Mouse (Mus musculus) hindbrain, embryonic 10.5 days (tissue): ENCODE results near the gene Ift43. TPM values are rescaled to one million over a fixed set of nuclear protein-coding genes. Genes with fewer than 3 reads are reported as not detected.

Experiments used
- DNase-seq: peaks from one replicate; pipeline ENCODE4 v3.0.0-alpha.2; 2017; ENCODE audit warnings: low spot score
- H3K27ac ChIP-seq: fragments of 300-500 bp; sonication (generic); 2 replicates; pipeline ENCODE4 v1.5.1; 2016; ENCODE audit warnings: mild to moderate bottlenecking, moderate library complexity
- H3K27me3 ChIP-seq: fragments of 300-500 bp; sonication (generic); 2 replicates; pipeline ENCODE4 v1.6.1; 2016; ENCODE audit warnings: mild to moderate bottlenecking; ENCODE audit not compliant: poor library complexity, insufficient read depth, severe bottlenecking
- H3K36me3 ChIP-seq: fragments of 300-500 bp; sonication (generic); 2 replicates; pipeline ENCODE4 v1.6.1; 2016; ENCODE audit warnings: mild to moderate bottlenecking, moderate library complexity
- H3K4me1 ChIP-seq: fragments of 300-500 bp; sonication (generic); replicated peaks from 2 replicates; pipeline ENCODE4 v1.6.1; 2016; ENCODE audit warnings: mild to moderate bottlenecking
- H3K4me3 ChIP-seq: fragments of 300-500 bp; sonication (generic); 2 replicates; pipeline ENCODE4 v1.5.1; 2016; ENCODE audit warnings: mild to moderate bottlenecking, moderate library complexity
- H3K9me3 ChIP-seq: fragments of 300-500 bp; sonication (generic); 2 replicates; pipeline ENCODE4 v1.6.1; 2016; ENCODE audit warnings: mild to moderate bottlenecking, moderate library complexity
- WGBS: fragments of 180-500 bp; shearing (Covaris S2); methylation state at CpG from one replicate; pipeline ENCODE4 v1.1.7; 2016; 5-methylcytosine and 5-hydroxymethylcytosine counted together
- polyA plus RNA-seq: library from polyadenylated mRNA; unstranded; fragments of >200 nt; fragmentation: Nextera tagmentation; extraction: Ambion mirVana; gene quantifications from 2 replicates; pipeline ENCODE4 v1.2.1, GENCODE M21; 2016

Ift43 gene
- polyA plus RNA-seq, 1 experiment from 2014 or later, result 94.1 TPM

DNA sequence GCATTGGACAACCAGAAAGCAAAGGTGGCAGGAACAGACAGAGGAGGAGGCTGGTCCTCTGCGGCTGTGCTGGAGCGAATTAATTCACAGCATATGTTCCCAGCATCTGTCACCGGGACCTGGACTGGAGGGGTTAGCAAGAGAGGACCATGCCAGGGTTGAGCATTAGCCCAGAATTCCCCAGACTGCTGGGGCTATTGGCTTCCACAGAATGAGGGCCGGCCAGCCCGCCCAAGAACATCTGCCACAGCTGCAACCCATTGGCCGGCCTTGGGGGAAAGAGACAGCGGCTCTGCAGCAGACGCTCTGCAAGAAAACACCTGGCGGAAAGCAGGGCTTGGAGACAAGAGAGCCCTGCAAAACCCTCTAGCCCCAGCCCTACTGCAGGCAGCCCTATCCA, 84.7 kb downstream of the Ift43 start:
- Histone ChIP-seq H3K27me3 (peaks cover 9% of the 10 kb centered on the region; the same call in 1 of the 2 replicates), H3K36me3 (no peaks in the 10 kb centered on the region), H3K4me1 (peaks cover 68% of the 10 kb centered on the region), H3K27ac (peak overlapping the region; percentile 60), H3K9me3 (no peaks in the 10 kb centered on the region), H3K4me3 (no peak overlapping the region)
- WGBS, result 42% methylated on average over 9 of the region's 9 CpGs
- peak; percentile 55 for DNase-seq

DNA sequence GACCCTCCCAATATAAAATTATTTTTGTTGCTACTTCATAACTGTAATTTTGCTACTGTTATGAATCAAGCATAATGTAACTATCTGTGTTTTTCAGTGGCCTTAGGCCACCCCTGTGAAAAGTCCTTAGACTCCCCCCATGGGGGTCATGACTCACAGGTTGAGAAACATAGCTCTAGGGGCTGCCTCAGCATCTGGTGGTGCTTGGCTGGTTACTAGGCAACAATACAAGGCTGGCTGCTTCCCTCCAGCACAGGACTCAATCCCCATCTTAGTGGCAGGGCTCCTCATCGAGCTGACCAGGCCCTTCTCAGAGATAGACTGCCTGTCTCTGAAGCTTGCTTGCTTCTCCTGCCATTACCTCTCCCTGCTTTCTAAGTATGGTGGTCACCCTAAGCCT, 86.4 kb downstream of the Ift43 start:
- Histone ChIP-seq H3K4me3 (no peak overlapping the region), H3K36me3 (no peaks in the 10 kb centered on the region), H3K27me3 (peaks cover 12% of the 10 kb centered on the region; the same call in 1 of the 2 replicates), H3K27ac (no peak overlapping the region; the same call in 1 of the 2 replicates), H3K9me3 (no peaks in the 10 kb centered on the region), H3K4me1 (peaks cover 66% of the 10 kb centered on the region)
- WGBS, result 27% methylated on average over 1 of the region's 1 CpGs
- DNase-seq, result peak; percentile 36

DNA sequence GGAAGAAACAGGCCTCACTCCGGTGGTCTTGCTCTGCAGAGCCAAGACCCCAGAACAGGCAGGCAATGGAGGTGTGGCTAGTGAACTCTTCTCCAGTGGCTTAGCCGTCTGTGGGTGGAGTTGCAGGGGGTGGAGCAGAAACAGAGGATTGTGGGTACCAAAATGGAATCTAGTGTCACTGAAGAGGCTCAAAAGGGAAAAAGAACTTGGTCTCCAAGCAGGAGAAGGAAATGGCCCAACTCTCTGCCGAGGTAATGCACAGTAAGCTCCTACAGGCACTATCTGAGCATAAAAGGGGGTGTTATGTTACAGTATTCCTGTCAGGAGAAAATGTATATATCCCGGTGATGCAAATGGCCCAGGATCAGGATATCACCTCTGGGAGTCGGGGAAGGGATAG, 86.9 kb downstream of the Ift43 start:
- no peak overlapping the region for H3K4me3 ChIP-seq
- peaks cover 63% of the 10 kb centered on the region for H3K4me1 ChIP-seq
- WGBS, result 75% methylated on average over 5 of the region's 5 CpGs
- no peak overlapping the region; the same call in 1 of the 2 replicates for H3K27ac ChIP-seq
- no peak for DNase-seq
- peaks cover 15% of the 10 kb centered on the region; the same call in 1 of the 2 replicates for H3K27me3 ChIP-seq
- no peaks in the 10 kb centered on the region for H3K9me3 ChIP-seq
- no peaks in the 10 kb centered on the region for H3K36me3 ChIP-seq

DNA sequence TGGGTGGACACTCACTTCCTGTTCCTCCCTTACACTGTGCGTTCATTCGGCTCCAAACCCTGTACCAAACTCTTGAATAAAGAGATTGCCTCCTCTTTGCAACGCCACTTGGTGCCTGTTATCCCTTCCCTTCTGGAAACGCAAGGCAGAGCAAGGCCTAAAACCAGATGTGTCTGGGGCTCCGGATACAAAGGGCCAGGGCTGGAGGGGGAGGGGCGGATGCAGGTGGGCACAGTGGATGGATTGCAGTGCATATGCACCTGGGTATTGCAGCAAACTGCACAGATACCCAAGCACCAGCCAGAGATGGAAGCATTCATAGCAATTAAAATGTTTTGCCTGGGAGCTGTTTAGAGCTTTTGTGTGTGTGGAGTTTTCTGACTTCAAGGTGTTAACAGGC, 91.0 kb downstream of the Ift43 start:
- Histone ChIP-seq H3K4me1 (peaks cover 55% of the 10 kb centered on the region), H3K27ac (peak overlapping the region; percentile 31; the same call in 1 of the 2 replicates), H3K36me3 (no peaks in the 10 kb centered on the region), H3K9me3 (no peaks in the 10 kb centered on the region), H3K27me3 (peaks cover 24% of the 10 kb centered on the region), H3K4me3 (no peak overlapping the region)
- WGBS, result 55% methylated on average over 6 of the region's 6 CpGs
- DNase-seq, result no peak

DNA sequence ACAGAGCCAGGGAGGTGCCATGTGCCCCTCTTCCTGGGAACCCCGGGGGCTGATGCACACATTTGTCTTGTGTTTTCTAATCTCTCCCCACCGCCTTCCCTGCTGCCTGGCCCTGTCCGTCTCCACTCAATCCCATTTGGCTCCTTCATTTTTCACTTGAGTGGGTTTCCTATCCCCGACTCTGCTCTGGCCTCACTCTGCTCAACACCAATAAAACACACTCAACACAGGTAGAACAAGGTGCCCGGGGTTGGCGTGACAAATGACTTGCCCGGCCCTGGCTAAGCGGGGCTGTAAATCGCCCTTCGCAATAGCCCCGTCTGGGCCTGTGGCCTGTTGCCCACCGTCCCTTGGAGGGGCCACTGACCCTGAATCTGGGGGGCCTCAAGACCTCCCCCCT, 92.0 kb downstream of the Ift43 start:
- Histone ChIP-seq H3K9me3 (no peaks in the 10 kb centered on the region), H3K36me3 (no peaks in the 10 kb centered on the region), H3K4me3 (no peak overlapping the region), H3K4me1 (peaks cover 45% of the 10 kb centered on the region), H3K27me3 (peaks cover 24% of the 10 kb centered on the region), H3K27ac (no peak overlapping the region)
- 80% methylated on average over 12 of the region's 12 CpGs for WGBS
- no peak for DNase-seq

DNA sequence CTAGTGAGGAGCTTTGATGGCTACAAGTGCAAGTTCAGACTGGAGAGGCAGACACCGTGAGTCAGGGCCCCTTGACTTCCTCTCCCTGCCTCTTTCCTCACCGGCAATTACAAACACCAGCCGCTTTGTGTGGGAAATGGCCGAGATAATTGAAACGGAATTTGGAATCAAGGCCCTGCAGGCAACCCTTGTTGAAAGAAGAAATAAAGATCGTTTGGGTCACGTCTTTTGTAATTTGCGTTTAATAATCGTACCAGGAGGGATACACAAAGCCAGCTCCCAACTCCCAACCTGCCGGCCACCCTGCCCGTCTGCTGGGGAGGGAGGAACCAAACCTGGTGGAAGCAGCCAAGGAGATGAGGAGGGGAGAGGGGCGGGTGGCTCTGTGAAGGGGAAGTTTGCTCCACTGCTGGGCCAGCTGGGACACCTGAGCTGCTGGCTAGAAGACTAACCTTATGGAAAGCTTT, 93.2 kb downstream of the Ift43 start:
- no peak for DNase-seq
- no peak overlapping the region for H3K4me3 ChIP-seq

DNA sequence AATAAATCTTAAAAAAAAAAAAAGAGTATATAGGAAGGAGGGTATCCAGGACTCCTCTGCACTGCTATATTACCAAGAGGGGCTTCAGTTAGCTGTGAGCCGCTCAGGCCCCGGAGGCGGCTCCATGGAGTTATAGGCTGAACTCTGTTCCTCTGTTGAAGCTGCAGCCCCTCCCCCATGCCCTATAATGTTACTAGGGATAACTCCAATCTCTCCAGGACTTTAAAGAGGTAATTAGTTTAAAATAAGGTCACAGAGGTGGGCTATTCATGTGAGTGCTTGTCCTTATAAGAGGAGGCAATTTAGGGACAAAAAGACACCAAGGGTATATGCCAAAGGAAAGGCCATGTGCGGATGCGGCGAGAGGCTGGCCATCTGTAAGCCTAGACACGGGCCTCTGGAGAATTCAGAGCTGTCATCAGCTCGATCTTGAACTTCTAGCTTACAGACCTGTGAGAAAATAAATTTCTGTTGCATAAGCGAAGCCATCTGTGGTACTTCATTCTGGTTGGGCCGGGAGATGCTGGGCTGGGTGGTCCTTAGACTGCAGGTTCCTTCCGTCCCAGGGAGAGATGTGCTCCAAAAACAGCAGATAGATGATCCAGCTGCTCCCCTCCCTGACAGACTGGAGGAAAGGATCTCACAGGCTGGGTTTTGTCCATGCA, 94.5 kb downstream of the Ift43 start:
- Histone ChIP-seq H3K27me3 (peaks cover 17% of the 10 kb centered on the region; the same call in 1 of the 2 replicates), H3K27ac (0 out of 2 replicates have a peak overlapping the region, but pooled peaks have one; percentile 53), H3K4me1 (peaks cover 60% of the 10 kb centered on the region), H3K4me3 (no peak overlapping the region), H3K9me3 (no peaks in the 10 kb centered on the region), H3K36me3 (no peaks in the 10 kb centered on the region)
- 68% methylated on average over 11 of the region's 11 CpGs for WGBS
- peak; percentile 28 for DNase-seq

More for the DNA sequence above, 93.2 kb downstream of the Ift43 start:
- 28% methylated on average over 12 of the region's 12 CpGs for WGBS
- H3K27ac ChIP-seq, result peak overlapping the region; percentile 64
- peaks cover 47% of the 10 kb centered on the region for H3K4me1 ChIP-seq
- no peaks in the 10 kb centered on the region for H3K9me3 ChIP-seq
- H3K27me3 ChIP-seq, result peaks cover 24% of the 10 kb centered on the region
- no peaks in the 10 kb centered on the region for H3K36me3 ChIP-seq

DNA sequence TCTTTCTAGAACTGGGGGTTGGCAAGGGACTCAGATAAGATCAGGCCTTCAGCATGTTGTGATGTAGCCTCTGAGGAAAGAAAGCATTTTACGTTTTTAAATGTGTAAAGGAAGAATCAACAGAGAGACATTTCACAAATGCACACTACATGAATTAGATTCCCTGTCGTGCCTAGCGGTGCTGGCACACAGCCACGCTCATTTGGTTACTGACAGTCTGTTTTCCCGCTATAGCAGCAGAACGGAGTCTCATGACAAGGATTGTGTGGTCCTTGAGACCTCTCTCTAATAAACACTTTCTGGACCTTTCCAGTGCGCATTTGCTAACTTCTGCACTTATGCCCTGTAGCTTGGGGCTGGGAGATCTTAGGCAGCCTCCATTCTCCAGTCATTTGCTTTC, 96.9 kb downstream of the Ift43 start:
- Histone ChIP-seq H3K27ac (0 out of 2 replicates have a peak overlapping the region, but pooled peaks have one; percentile 16), H3K4me3 (no peak overlapping the region), H3K27me3 (peaks cover 12% of the 10 kb centered on the region; the same call in 1 of the 2 replicates), H3K36me3 (no peaks in the 10 kb centered on the region), H3K4me1 (peaks cover 51% of the 10 kb centered on the region), H3K9me3 (no peaks in the 10 kb centered on the region)
- 91% methylated on average over 7 of the region's 7 CpGs for WGBS
- DNase-seq, result no peak

DNA sequence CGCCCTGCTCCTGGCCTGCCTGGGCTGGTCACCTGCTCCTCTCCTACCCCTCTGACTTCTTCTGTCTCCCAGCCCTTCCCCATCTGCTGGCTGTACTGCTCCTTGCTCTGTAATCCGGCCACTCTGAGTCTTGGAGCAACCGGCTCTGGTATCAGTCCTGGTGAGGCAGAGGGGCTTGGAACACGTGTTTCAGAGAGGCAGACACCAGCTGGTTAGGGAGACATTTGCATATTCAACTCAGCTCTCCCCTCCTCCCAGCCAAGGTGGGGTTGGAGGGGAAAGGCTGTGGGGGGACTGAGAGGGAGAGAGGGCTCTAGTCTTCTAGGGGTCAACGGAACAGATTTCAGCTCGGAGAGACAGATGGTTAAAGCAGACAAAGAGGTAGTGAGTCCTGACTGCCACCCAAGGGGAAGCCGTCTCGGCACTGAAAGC, 99.0 kb downstream of the Ift43 start:
- 15% methylated on average over 8 of the region's 8 CpGs for WGBS
- Histone ChIP-seq H3K4me1 (peaks cover 36% of the 10 kb centered on the region), H3K27me3 (0 out of 2 replicates have a peak, but pooled peaks cover 8% of the 10 kb centered on the region), H3K4me3 (no peak overlapping the region), H3K36me3 (no peaks in the 10 kb centered on the region), H3K9me3 (no peaks in the 10 kb centered on the region), H3K27ac (peak overlapping the region; percentile 84)
- DNase-seq, result peak; percentile 64

DNA sequence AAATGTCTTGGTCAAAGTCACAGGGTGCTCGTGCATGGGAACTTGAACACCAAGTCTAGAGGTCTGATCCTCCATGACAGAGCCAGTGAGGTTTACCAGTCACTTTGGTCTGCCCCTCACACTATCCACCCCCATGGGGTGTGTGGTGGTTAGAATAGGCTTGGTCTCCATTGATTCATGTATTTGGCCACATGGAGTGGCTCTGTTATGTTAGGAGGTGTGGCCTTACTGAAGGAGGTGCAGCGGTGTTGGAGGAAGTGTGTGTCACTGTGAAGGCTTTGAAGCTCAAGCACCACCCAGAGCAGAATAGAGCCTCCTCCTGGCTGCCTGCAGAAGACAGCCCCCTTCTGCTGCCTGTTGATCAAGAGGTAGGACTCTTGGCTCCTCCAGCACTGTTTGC, 99.5 kb downstream of the Ift43 start:
- 47% methylated on average over 2 of the region's 2 CpGs for WGBS
- no peak overlapping the region for H3K4me3 ChIP-seq
- peaks cover 8% of the 10 kb centered on the region; the same call in 1 of the 2 replicates for H3K27me3 ChIP-seq
- H3K9me3 ChIP-seq, result no peaks in the 10 kb centered on the region
- peak overlapping the region; percentile 84 for H3K27ac ChIP-seq
- H3K4me1 ChIP-seq, result peaks cover 33% of the 10 kb centered on the region
- DNase-seq, result no peak
- no peaks in the 10 kb centered on the region for H3K36me3 ChIP-seq

DNA sequence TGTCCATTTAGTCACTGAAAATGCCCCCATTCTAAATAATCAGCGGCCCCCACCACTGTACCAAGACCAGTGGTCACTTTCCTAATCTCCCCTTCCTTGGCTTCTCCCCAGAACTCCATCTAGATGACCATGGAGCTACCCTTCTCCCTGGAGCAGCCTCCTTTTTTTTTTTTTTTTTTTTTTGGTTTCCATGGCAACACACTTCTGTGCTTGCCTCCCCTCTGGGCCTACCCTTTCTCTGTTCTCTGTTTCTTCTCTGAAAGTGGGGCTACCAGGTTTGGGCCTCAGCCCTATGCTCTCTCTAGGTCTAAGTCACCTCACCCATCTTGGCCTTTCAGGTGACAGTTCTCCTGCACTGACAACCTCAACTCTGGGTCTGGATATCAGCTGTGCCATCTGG, 100.1 kb downstream of the Ift43 start:
- peak overlapping the region; percentile 84 for H3K27ac ChIP-seq
- no peaks in the 10 kb centered on the region for H3K9me3 ChIP-seq
- DNase-seq, result no peak
- H3K4me1 ChIP-seq, result peaks cover 28% of the 10 kb centered on the region
- peaks cover 12% of the 10 kb centered on the region; the same call in 1 of the 2 replicates for H3K27me3 ChIP-seq
- no peak overlapping the region for H3K4me3 ChIP-seq
- H3K36me3 ChIP-seq, result no peaks in the 10 kb centered on the region
- 73% methylated on average over 1 of the region's 1 CpGs for WGBS

DNA sequence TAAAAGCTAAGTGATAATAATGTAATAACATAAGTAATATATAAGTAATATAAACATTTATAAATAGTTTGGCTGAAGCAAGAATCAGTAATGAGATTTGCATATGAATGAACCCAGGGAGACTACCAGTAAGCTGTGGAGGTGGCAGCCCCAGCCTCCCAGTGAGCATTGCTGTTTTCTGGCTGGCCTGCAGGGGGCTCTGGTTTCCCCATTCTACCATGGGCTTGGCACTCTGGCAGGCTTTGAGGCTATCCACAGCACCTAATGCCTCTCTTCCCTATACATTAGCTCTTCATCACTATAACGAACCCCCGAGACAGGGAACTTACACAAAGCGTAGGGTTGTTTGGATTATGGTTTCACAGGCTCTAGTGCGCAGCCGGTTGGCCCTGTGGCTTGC, 105.8 kb downstream of the Ift43 start:
- Histone ChIP-seq H3K4me1 (peaks cover 14% of the 10 kb centered on the region), H3K4me3 (no peak overlapping the region), H3K27me3 (peaks cover 17% of the 10 kb centered on the region; the same call in 1 of the 2 replicates), H3K9me3 (no peaks in the 10 kb centered on the region), H3K36me3 (no peaks in the 10 kb centered on the region), H3K27ac (no peak overlapping the region)
- 55% methylated on average over 5 of the region's 5 CpGs for WGBS
- peak; percentile 47 for DNase-seq

DNA sequence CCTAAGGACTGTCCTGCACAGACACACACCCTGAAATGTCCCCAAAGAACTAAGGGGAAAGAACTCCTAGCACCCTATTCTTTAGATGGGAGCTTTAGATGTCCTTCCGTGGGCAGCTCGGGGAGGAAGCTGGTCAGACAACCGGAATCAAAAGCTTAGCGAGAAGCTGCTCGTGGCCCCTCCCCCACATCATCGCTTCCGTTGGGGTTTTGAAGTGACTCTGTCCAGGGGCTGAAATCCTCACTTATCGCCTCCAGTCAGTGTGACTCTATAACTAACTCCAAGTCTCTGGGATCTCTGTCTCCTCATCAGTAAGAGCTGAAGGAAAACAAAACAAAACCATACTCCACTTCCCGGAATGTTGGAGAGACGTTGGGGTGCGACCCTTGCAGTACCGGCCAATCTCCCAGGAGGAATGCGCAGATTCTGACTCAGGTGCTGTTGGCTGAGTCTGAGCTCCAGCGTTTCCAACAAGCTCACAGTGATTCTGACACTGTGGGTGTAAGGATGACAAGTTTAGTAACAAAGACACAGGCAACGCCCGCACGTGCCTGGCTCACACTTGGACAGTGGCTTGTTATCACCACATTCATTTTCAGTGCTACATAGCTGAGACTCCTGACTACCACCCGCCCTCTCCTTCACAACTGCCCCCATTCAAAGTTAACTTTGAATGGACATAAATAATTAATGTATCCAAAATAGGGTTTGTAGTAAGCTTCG, 107.4 kb downstream of the Ift43 start:
- WGBS, result 29% methylated on average over 19 of the region's 19 CpGs
- no peak for DNase-seq
- Histone ChIP-seq H3K4me1 (peaks cover 14% of the 10 kb centered on the region), H3K9me3 (no peaks in the 10 kb centered on the region), H3K4me3 (no peak overlapping the region), H3K27me3 (peaks cover 9% of the 10 kb centered on the region; the same call in 1 of the 2 replicates), H3K36me3 (no peaks in the 10 kb centered on the region), H3K27ac (peak overlapping the region; percentile 35; the same call in 1 of the 2 replicates)
